Mouse (Mus musculus) sigmoid colon, adult 10 weeks (tissue): Measurements from ENCODE around the gene Snx8. TPM values are rescaled to one million over a fixed set of nuclear protein-coding genes. Genes with fewer than 3 reads are reported as not detected.

Experiments used
- polyA plus RNA-seq: library from polyadenylated mRNA; stranded (reverse); fragments of 350-450 nt; fragmentation: Illumina TruSeq; extraction: RNeasy Lipid Tissue Mini Kit (QIAGEN cat#74804); gene quantifications from one replicate; pipeline ENCODE4 v1.2.3, GENCODE M21; 2014; ENCODE audit warnings: low read depth, low replicate concordance

Gene Snx8
- polyA plus RNA-seq = not detected

DNA sequence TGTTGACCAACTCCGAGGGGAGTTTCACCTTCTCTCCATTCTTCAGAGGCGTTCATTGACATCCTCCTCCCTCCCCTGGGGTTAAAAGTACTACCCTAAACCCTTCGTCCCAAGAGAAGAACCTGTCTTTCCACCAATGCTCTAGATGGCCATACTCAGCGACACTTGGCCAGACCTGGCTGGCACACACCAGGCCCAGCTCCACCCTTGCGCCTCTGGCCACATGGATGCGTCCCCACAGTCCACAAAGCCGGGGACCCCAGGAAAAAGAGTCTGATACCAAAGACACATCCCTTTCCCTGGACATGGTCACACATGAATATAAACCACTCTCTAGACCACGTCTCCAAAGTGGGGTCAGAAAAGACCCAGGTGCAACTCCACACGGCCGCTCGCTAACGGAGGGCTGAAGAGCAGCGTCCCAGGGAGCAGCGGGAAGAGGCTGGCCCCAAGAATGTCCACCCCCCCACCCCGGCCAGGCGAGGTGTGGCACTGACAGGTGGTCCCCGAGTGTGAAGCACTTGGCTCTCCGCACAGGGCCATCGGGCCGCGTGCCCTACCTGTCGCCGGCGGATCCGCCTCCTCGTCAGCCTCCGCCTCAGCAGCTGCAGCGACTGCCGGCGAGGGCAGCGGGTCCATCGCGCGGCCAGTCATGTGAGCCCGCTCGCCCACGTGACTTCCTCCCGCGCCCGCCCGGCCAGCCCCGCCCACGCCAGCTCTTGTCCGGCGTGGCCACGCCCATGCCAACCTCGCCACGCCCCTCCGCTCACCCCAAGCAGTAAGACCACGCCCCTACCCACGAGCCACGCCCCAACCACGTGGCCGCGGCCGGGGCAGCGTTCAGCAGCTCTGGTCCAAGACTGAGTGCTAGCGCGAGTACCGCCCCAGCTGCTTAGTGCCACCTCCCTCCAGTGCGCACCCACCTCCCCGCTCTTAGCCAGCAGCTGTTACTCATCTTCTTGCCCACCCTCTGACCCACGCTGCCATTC is at the start of gene Snx8:
Gene Snx8 (minus strand): TSS at position 675 of the 989 bp plus-strand sequence.

DNA sequence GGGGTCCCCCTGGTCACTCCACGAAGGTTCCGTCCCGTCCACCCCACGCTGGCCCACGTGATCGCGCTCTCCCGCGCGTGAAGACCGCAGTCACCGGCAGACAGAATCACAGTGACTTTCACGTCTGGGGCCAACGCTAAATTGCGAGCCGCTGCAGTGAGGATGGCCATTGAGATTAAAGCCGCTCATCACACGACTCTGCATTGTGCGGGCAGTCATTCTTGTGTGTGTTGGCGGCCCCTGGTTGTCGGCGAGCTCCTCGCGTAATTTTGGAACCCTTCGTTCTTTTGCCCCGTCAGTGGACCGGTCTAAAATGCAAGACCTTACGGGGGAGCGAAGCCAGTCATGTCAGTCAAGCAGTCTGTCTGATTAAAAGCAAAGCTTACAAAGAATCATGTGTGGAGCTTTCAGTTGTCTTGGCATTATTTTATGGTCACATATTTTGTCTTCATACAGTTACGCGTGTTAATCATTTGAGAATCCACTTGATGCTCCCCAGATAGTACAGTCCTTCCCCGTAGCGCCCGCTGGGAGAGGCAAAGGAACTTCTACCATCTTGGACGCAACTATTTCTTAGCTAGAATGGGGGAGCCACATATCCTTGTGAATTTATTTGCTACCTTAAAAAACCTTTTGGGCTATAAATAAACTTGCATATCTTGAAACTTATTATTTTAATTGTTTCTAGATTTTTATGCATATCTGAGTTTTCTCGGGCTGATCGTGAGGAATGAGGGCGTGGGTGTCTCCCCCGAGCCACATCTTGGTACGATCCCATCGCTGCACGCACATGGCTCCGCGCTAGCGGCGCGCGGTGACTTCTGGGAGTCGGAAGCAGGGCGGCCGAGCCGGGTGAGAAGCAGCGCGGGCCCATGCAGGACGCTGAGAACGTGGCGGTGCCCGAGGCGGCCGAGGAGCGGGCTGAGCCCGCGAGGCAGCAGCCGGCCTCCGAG is 29.7 kb upstream of the Snx8 start, which contains the start of gene Eif3b:
Gene Eif3b (plus strand): TSS at position 840 of the 953 bp plus-strand sequence.

DNA sequence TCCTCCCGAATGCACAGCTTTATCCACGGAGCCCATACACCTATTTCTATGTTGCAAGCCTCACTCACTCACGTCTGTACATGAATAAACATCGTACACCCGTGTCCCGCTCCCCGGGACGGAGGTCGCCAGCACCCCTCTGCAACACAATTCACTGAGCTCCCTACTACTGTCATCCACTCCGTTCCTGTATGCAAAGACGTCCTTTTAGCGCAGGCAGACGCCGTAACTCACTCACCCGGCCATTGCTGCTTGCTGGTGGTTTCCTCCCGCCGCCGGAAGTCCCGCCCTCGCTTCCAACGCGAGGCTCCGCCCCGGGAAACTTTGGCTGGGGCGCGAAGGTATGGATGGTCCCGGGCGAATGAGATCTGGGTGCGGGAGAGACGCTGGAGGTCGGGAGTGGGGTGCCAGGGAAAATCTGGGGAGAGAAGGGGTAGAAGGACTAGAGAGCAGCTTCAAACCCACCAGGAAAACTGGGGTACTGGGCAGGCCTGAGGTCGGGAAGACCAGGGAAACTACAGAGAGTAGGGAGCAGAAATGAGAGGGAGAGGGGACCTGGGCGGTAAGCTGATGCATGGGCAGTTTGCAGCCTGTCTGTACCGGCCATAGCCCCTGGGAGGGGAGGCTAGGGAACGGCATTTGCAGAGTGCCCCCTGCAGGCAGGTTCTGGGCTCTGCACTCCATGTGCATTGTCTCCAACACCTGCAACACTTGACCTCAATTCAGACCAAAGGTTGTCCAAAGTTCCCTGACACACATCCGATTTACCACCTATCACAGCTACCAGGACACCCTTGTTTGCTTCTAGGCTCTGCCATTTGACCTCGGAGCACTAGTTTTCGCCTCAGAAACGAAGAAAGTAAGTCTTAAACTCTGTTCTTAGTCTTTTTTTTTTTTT is 57.2 kb downstream of the Snx8 start, which contains the start of gene Mrm2:
Gene Mrm2 (minus strand): TSS at position 284 of the 898 bp plus-strand sequence.

DNA sequence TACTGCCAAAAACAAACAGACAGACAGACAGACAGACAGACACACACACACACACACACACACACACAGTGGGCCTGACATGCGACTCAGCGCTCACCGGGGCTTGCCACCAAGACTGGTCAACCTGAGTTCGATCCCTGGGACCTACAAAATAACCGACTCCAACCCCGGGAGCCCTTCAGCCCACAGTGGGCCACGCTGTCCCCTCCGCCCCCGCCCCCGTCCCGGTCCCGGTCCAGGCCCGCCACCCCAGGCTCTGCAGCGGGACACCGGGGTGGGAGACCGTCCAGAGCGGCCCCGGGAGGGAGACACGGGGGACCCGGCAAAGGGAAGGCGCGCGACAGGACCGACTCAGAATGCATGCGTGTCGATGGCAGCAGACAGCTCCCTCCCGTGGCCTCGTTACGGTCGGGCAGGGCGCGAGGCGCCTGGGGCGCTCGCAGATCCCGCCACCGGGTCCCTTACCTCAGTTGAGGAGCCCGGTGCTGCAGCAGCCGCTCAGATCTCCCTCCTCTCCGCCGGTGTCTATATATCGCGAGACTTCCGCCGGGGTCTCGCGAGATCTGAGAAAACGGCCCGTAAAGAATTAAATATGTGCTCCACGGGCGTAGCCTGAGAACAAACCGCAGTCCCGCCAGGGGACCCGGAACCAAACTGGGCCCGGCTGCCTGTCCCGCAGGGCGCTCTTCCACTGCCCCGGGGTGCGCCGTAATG is 67.9 kb downstream of the Snx8 start, which contains the start of the genes Mad1l1 and Nudt1:
Gene Mad1l1 (minus strand): TSS at position 511 of the 714 bp plus-strand sequence.
Gene Nudt1 (plus strand): TSS at position 615 of the 714 bp plus-strand sequence.

Other genes starting within 250 kb of the Snx8 start
- gene Mad1l1, start 67.7 kb downstream of the Snx8 start, polyA plus RNA-seq = not detected
- gene Nudt1, start 67.6 kb downstream of the Snx8 start, polyA plus RNA-seq = 1.5 TPM
- gene Mrm2, start 57.4 kb downstream of the Snx8 start, polyA plus RNA-seq = 0.73 TPM
- 24.6 TPM for gene Eif3b, start 30.1 kb upstream of the Snx8 start, polyA plus RNA-seq
- gene Gm4869, start 56.4 kb upstream of the Snx8 start, polyA plus RNA-seq = not detected
- gene Chst12, start 116.3 kb upstream of the Snx8 start, polyA plus RNA-seq = 0.66 TPM
- not detected for gene Grifin, start 175.8 kb upstream of the Snx8 start, polyA plus RNA-seq
- gene Lfng, start 218.1 kb upstream of the Snx8 start, polyA plus RNA-seq = 0.98 TPM